Mouse (Mus musculus) retina, embryonic 14.5 days (tissue): ENCODE measurements around the gene Gab2.

Experiments used
- DNase-seq: peaks from one replicate; pipeline ENCODE4 v3.0.0-alpha.2; 2015; ENCODE audit warnings: low spot score

Gab2 gene

DNA sequence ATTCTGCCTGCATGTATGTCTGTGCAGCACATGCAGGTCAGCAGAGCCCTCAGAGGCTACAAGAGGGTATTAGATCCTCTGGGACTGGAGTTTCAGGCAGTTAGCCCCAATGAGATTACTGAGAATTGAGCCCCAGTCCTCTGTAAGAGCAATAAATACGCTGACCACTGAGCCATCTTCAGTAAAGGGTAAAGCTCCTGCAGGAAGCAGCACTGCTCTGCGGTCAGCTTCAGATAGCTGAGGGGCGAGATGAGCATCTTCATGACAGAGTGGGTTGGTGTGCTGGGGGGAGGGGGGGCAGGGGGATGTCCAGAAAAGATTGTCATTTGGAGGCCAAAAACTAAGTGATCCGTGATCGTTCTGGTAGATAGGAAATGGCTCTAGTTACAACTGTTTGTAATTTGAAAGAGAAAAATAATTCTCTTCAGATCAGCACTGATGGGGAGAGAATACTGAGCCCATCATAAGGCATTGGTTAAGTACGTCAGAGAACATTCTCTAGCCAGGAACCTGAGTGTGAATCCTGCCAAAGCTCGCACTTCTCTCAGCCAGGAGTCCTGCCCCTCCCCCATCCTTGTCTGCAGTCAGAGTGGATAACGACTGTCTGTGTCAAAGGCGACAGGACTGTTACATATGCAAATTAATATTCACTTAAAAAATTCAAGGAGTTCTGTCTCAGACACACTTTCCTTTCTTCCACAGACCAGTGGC is 264.9 kb downstream of the Gab2 start:
- DNase-seq: no peak

GRCm38 (mm10) chr7:97346822-97347166 is 265.4 kb downstream of the Gab2 start:
- DNase-seq: no peak

DNA sequence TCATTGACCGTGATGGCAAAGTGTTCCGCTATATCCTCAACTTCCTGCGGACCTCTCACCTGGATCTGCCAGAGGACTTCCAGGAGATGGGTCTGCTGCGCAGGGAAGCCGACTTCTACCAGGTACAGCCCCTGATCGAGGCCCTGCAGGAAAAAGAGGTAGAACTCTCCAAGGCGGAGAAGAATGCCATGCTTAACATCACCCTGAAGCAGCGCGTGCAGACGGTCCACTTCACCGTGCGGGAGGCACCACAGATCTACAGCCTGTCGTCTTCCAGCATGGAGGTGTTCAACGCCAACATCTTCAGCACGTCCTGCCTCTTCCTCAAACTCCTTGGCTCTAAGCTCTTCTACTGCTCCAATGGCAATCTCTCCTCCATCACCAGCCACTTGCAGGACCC is 266.1 kb downstream of the Gab2 start:
- DNase-seq: no peak

- no peak for DNase-seq
Observed at GRCm38 (mm10) chr7:97348318-97348717, 266.9 kb downstream of the Gab2 start.

DNA sequence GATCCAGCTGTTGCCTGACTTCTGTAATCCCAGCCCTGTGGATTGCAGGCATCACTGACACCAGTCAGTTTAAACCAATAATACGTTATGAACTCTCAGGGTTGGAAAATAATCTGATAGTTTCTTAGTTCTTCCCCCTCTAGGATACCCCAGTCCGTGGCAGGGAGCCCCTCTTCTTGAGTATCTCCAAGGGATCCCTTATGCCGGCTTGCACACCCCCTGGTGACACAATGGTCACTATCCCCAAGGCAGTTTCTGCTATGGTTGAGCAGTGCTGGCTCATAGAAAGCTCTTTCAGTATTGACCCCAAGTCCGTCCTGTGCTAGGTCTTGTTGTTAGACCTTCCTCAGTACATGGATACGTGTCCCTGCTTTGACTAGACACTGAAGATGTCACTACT is 267.4 kb downstream of the Gab2 start:
- DNase-seq: no peak

DNA sequence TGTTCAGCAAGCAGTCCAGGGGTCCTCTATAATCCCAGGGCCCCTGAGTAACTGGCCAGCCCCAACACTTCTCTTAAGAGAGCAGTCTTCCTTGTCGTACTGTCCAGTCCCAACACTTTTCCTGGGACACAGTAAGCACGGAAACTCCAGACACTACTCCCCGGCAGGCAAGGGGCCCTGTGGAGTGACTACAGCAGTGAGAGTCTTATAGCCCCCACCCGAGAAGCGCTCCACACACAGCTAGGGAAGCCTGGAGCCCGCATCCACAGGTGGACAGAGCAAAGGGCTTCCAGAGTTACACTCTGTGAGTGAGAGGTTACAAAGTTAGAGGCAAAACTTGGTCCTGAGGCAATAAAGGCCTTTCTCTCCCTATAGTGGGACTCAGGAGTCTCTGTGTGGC is 268.1 kb downstream of the Gab2 start:
- no peak for DNase-seq

- no peak for DNase-seq
Observed at GRCm38 (mm10) chr7:97350891-97351290, 269.5 kb downstream of the Gab2 start.

GRCm38 (mm10) chr7:97351792-97352513 is 270.6 kb downstream of the Gab2 start:
- no peak for DNase-seq

DNA sequence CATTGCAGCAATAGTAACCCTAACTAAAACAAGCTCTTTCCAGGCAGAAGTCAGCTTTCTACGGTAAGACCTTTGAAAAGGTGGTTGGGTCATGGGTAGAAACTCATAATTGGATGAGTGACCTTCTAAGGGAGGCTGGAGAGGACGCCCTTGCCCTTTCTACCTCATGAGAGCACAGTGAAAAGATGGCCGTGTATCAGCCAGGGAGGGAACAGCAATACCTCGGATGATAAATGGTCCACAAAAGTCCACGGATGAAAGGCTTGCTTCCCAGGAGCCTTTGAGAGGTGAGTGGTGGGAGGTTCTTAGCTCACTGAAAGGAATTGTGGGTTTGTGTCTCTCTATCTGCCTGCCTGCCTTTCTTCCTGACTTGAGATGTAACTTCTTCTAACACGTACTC is 272.0 kb downstream of the Gab2 start:
- no peak for DNase-seq

DNA sequence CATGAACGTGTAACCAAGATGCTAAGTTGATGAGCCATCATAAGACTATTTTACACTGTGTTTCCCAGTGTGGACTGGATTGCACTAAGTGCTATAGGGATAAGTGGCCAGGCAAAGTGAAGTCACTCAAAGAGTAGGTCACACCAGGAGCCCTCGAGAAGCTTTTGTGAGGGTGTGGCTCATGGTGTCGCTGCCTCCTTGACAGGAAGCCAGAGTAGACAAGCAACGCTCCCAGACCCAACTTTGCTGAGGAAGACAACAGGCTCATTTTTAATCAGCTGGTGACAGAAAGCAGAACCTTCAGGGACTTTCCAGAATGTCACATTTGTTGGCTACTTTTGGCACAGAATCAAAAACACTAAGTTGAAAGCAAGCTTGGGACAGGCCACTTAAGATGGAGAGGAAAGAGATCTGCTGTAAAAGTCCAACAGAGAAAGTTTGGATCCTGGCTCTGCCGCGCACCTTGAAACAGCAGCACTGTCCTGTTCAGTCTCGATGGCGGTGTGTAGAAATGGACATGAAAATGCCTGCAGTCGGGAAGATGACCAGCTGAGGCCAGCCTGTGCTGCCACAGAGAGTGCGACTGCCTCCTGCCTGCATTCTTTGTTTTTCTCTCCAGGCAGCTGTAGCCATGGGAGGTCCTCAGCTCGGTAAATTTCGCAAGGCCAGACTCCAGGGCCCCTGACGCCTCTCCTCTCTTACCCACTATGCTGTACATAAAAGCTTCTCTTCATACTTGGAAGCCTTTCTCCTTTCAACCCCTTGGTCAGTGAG is 273.9 kb downstream of the Gab2 start:
- no peak for DNase-seq

DNA sequence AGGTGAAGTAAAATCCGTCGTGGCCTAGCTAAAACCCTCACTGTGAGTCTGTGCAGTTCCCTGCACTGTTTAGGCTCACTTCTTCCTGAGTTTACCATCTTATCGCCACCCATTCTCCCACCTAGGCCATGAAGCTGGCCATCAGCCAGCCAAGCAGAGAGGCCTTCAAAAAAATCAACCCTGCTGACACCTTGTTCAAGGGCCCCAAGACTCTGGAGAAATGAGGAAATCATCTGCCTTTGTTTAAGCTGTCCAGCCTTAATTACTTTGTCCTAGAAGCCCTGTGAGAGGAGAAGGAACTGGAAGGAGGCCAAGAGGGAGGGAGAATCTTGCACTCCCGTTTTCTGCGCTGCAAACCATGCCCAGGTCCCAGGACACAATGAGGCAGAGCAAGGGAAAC is 274.9 kb downstream of the Gab2 start:
- no peak for DNase-seq

GRCm38 (mm10) chr7:97356875-97357276 is 275.5 kb downstream of the Gab2 start:
- no peak for DNase-seq

GRCm38 (mm10) chr7:97357840-97358239 is 276.5 kb downstream of the Gab2 start:
- DNase-seq: no peak

- no peak for DNase-seq
Observed at GRCm38 (mm10) chr7:97358347-97358746, 277.0 kb downstream of the Gab2 start.
